Mouse (Mus musculus) C2C12 (cell line): ENCODE results near the gene Pnma5.

ENCODE experiments used
- CEBPB ChIP-seq: IDR thresholded peaks from one replicate; pipeline ENCODE4 v1.6.1; 2011; ENCODE audit warnings: low read depth, mild to moderate bottlenecking, control low read depth, moderate library complexity
- CTCF ChIP-seq: IDR thresholded peaks from one replicate; pipeline ENCODE4 v1.5.1; 2011; ENCODE audit not compliant: control insufficient read depth, insufficient read depth, insufficient read length
- MAX ChIP-seq: IDR thresholded peaks from one replicate; pipeline ENCODE4 v1.6.1; 2011; ENCODE audit warnings: mild to moderate bottlenecking, control low read depth
- MYOG ChIP-seq: IDR thresholded peaks from one replicate; pipeline ENCODE4 v1.6.1; 2011; ENCODE audit not compliant: control insufficient read depth, insufficient read length; ENCODE audit errors: extremely low read depth
- USF1 ChIP-seq: IDR thresholded peaks from one replicate; pipeline ENCODE4 v1.6.1; 2011; ENCODE audit warnings: low read depth, mild to moderate bottlenecking, control low read depth, moderate library complexity

- TF ChIP-seq CTCF (no peak), MAX (no peak), USF1 (no peak), MYOG (no peak), CEBPB (no peak)
Measured at GRCm38 (mm10) chrX:73062323-73062722, 25.4 kb upstream of the Pnma5 start.
